Mouse (Mus musculus) erythroblast, adult 5-6 weeks (primary cell): Measurements from ENCODE around the gene Mptx2. TPM values are rescaled to one million over a fixed set of nuclear protein-coding genes. Genes with fewer than 3 reads are reported as not detected.
"Not testable (repeated sequence)": the region's sequence is repeated elsewhere in the genome, so short reads cannot be mapped to it uniquely, and the experiment has no call there.

ENCODE experiments used
- ATAC-seq: replicated peaks from 2 replicates; pipeline ENCODE4 v1.8.0; 2016; ENCODE audit warnings: moderate number of reproducible peaks, mild to moderate bottlenecking, moderate TSS enrichment, inconsistent platforms; ENCODE audit not compliant: poor library complexity, low FRiP score, severe bottlenecking
- total RNA-seq, 2 experiments: library from RNA; stranded (forward) in 1 of 2; stranded (reverse) in 1 of 2; fragments of 150-400 nt in 1 of 2; fragments of 200-764, 138-1000 nt in 1 of 2; gene quantifications; 2 replicates each; pipeline versions ENCODE4 v1.2.3 to v1.2.4; 2015 to 2017; ENCODE audit warnings: low replicate concordance in 2 of 2

Mptx2 gene
- total RNA-seq (2015; ENCODE audit: low replicate concordance) (not detected in 2 replicates), total RNA-seq (2017; ENCODE audit: low replicate concordance) (not detected in 2 replicates)

- no peak for ATAC-seq
These were observed at the start of gene Mptx2 for GRCm38 (mm10) chr1:173277677-173278076. Mptx2 (minus strand) TSS chr1:173277777.

DNA sequence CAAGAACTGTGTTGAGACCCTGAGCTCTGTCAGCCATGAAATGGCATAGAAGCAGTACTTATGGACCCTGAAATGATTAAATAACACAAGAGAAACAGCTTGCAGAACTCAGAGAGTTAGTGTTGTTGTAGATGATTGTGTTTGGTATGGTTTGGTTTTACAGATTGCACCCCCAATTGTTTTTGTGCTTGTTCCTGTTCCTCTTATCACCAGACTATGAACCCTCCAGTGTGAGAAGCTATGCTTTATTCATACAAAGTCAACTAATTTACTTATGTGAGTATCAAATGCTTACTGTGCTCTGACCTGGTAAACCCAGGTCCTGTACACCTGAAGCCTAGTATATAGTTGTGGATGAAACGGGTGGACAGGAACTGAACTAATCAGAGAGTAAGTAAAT lies 49.0 kb upstream of the Mptx2 start:
- no peak for ATAC-seq

- no peak for ATAC-seq
These were observed 47.8 kb upstream of the Mptx2 start for GRCm38 (mm10) chr1:173325395-173325794.

GRCm38 (mm10) chr1:173324961-173325360 lies 47.4 kb upstream of the Mptx2 start:
- ATAC-seq, result no peak

DNA sequence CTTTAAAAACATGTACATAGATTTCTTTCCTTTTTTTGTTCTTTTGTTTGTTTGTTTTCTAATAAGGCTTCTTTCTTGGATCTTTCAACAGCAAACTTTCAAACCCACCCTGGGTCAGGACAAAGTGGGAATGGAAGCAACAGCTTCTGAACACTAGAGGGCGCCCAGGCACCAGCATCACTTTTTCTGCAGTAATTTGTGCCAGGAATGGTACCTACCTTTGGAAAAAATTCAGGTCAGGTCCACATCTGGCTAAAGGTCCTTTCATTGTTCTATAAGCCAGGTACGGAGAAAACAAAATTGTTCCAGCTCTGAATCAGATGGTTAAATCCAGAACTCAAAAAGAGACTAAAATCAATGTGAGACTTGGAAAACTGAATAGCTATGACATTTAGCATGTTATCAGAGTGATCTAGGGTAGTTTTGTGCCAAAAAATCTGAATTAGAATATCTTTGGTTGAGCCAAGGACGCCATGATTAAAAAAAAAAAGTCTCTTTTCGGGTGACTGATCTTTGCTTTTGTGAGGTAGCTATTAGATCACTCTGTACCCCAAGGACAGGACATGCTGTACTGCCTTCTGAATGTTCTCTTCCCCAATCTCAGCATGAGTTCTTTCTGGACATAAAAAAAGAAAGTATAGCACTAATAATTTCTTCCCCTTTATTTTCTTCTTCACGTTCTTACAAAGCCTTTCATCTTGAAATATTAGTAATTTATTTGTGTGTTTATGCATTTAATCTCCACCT lies 46.4 kb upstream of the Mptx2 start:
- peak; percentile 79 for ATAC-seq

DNA sequence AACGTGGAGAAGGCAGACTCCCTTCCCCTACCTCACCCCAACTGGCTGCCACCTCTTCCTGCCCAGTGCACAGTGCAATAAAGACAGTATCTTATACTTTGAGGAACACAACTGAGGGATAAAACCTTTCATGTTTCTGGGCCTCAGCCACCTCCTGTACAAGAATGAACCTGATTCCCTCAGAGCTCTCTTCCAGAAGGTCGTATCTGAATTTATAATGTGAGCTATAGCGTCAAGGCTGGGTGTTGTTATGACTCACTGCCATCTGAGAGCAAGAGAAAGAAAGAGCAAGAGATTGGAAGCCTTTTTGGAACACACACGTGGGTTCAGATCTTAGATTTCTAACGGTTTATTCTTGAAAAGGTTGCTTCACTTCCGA lies 44.7 kb upstream of the Mptx2 start:
- ATAC-seq, result no peak

DNA sequence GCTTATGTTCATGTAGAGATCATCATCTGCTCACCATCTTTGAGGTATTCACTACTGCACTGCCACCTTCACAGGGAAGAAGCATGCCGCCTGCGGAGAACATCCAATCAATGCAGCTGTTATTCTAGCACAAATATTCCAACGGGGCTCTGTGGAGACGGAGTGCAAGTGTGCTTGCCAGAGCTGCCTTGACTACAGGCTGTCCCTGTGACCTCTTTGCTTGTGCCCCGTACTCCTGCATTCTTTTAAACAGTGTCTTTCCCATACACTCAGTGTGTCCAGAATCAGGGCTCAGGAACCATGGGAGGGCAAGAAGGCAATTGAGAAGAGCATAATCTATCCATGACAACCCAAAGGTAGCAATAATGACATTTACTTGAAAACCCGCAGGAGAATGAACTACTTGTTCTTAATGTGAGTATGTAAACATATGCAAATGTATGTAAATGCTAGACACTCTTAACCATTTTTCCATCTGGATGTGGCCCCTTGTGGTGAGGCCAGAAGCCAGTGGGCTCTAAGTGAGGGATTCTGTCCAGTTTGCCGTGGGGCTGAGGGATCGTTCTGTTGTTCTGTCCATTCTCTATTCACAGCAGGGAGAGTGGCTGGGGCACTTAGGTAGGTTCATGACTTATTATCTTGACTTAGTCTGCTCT lies 44.1 kb upstream of the Mptx2 start:
- ATAC-seq, result no peak

- 0 out of 2 replicates have a peak, but pooled peaks have one; percentile 16 for ATAC-seq
These were observed 40.4 kb upstream of the Mptx2 start for GRCm38 (mm10) chr1:173317925-173318477.

- no peak for ATAC-seq
These were observed 38.1 kb upstream of the Mptx2 start for GRCm38 (mm10) chr1:173315725-173316124.

- ATAC-seq, result not testable (repeated sequence)
These were observed 36.0 kb upstream of the Mptx2 start for GRCm38 (mm10) chr1:173313535-173314050.

GRCm38 (mm10) chr1:173302795-173303194 lies 25.2 kb upstream of the Mptx2 start:
- ATAC-seq, result not testable (repeated sequence)

GRCm38 (mm10) chr1:173265701-173266100 lies 11.9 kb downstream of the Mptx2 start, which contains the start of gene Olfr418:
Olfr418 (plus strand) TSS chr1:173266001.
- no peak for ATAC-seq

DNA sequence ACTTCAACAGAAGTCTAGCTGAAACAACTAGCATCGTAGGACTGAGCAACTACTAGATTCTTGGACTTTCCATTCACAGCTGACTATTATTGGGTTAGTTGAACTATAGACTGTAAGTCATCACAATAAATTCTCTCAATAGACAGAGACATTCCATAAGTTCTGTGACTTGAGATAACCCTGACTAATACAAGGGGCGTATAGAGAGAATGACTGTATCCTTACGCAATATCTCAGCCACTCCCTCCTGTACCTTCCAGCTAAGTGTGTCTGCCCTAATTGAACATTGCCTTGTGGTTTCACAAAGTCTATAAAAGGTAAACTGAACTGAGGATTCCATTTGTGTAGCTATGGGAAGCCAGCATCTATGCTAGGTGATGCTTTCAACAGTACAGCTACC lies 27.7 kb downstream of the Mptx2 start:
- no peak for ATAC-seq

DNA sequence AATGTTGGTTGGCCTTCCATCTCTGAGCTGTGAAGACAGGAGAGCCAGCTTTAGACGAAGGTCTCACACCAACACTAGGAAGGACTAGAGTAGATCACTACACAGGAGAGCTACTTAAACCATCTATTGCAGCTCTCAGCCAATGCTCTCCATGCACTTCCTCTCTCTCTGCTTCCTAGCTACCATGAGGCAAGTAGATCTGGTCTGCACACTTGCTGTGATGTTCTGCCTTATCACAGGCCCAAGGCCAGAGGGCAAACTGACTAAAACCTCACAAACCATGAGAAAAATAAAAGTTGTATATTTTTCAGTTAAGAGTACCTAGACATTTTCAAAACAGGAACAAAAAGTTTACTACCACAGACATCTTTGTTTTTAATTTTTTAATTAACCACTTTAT lies 40.6 kb downstream of the Mptx2 start:
- not testable (repeated sequence) for ATAC-seq

GRCm38 (mm10) chr1:173227081-173227480 lies 50.5 kb downstream of the Mptx2 start, which contains the start of gene Fcer1a:
Fcer1a (minus strand) TSS chr1:173227214.
- no peak for ATAC-seq

Other genes starting within 250 kb of the Mptx2 start
- not detected in 2 replicates for gene Olfr1408, start 140.4 kb downstream of the Mptx2 start, total RNA-seq (2015; ENCODE audit: low replicate concordance)
- gene Olfr1408, start 140.4 kb downstream of the Mptx2 start, total RNA-seq (2017; ENCODE audit: low replicate concordance), result not detected in 2 replicates
- not detected in 2 replicates for gene Olfr1406, start 87.1 kb downstream of the Mptx2 start, total RNA-seq (2015; ENCODE audit: low replicate concordance)
- not detected in 2 replicates for gene Olfr1406, start 87.1 kb downstream of the Mptx2 start, total RNA-seq (2017; ENCODE audit: low replicate concordance)
- gene Olfr218, start 80.0 kb downstream of the Mptx2 start, total RNA-seq (2015; ENCODE audit: low replicate concordance), result not detected in 2 replicates
- gene Olfr218, start 80.0 kb downstream of the Mptx2 start, total RNA-seq (2017; ENCODE audit: low replicate concordance), result not detected in 2 replicates
- not detected in 2 replicates for gene Olfr1404, start 65.4 kb downstream of the Mptx2 start, total RNA-seq (2015; ENCODE audit: low replicate concordance)
- gene Olfr1404, start 65.4 kb downstream of the Mptx2 start, total RNA-seq (2017; ENCODE audit: low replicate concordance), result not detected in 2 replicates
- 8.8 and 17.1 TPM in 2 replicates for gene Fcer1a, start 50.6 kb downstream of the Mptx2 start, total RNA-seq (2015; ENCODE audit: low replicate concordance)
- gene Fcer1a, start 50.6 kb downstream of the Mptx2 start, total RNA-seq (2017; ENCODE audit: low replicate concordance), result 10.3 and 10.5 TPM in 2 replicates
- gene Olfr418, start 11.8 kb downstream of the Mptx2 start, total RNA-seq (2015; ENCODE audit: low replicate concordance), result not detected in 2 replicates
- gene Olfr418, start 11.8 kb downstream of the Mptx2 start, total RNA-seq (2017; ENCODE audit: low replicate concordance), result not detected in 2 replicates
- gene Ackr1, start 56.0 kb upstream of the Mptx2 start, total RNA-seq (2015; ENCODE audit: low replicate concordance), result 67.1 and 89.7 TPM in 2 replicates
- gene Ackr1, start 56.0 kb upstream of the Mptx2 start, total RNA-seq (2017; ENCODE audit: low replicate concordance), result 43.2 and 60.3 TPM in 2 replicates
- 20.5 and 27.7 TPM in 2 replicates for gene Aim2, start 73.1 kb upstream of the Mptx2 start, total RNA-seq (2015; ENCODE audit: low replicate concordance)
- 45.9 and 55.4 TPM in 2 replicates for gene Aim2, start 73.1 kb upstream of the Mptx2 start, total RNA-seq (2017; ENCODE audit: low replicate concordance)
- gene Cadm3, start 89.9 kb upstream of the Mptx2 start, total RNA-seq (2015; ENCODE audit: low replicate concordance), result 4.8 TPM in 1 of 2 replicates, not detected in the other
- 1.4 and 5.4 TPM in 2 replicates for gene Cadm3, start 89.9 kb upstream of the Mptx2 start, total RNA-seq (2017; ENCODE audit: low replicate concordance)
- 0.84 and 14.2 TPM in 2 replicates for gene Ifi206, start 213.3 kb upstream of the Mptx2 start, total RNA-seq (2015; ENCODE audit: low replicate concordance)
- gene Ifi206, start 213.3 kb upstream of the Mptx2 start, total RNA-seq (2017; ENCODE audit: low replicate concordance), result 0.42 and 0.60 TPM in 2 replicates